Mouse (Mus musculus): ENCODE results near the gene Tcp10b.
"Not testable (repeated sequence)": the region's sequence is repeated elsewhere in the genome, so short reads cannot be mapped to it uniquely, and the experiment has no call there.

DNA sequence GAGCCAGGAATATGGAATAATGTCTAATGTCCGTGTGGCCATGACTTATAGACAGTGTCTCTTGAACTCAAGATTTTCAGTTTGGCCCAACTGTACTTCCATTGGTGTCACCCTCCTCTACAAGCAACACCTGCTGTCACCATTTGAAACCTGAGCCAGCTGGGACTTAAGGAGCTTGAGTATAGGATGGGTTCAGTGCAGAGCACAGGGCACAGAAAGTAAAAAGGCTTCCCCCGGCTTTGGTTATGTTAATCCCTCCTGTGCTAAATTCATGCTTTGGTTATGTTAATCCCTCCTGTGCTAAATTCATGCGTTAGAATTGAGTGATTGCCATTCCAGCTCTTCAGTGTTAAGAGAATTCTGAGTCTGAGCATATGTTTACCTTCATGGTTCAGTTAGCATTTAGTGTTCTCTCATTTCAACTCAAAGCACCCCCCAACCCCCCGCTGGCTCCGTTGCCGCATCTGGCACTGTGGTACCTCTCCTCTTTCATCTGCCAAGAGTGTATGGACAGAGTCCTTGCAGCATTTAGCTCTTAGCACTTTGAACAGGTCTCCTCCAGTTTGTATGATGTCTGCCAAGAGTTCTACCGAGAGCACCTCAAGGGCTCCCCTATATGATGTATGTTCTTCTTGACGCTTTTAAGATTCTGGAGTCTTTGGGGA lies 31.3 kb downstream of the Tcp10b start:
- TF ChIP-seq CTCF (IDR thresholded peaks at IDR 0.05 in 2 of 3, conservative IDR thresholded peaks at IDR 0.05 in 1 of 3; ENCODE audit: control insufficient read depth in 1 of 3, insufficient read depth in 1 of 3, low read depth in 2 of 3, low read length in 3 of 3, poor library complexity in 1 of 3, severe bottlenecking in 1 of 3); POLR2AphosphoS2 (IDR thresholded peaks at IDR 0.05; ENCODE audit: low read length): not testable (repeated sequence)

Data from MEL (cell line).